Comparison of ENCODE assay signal across 9 mouse cellular contexts in the genomic region with DNA sequence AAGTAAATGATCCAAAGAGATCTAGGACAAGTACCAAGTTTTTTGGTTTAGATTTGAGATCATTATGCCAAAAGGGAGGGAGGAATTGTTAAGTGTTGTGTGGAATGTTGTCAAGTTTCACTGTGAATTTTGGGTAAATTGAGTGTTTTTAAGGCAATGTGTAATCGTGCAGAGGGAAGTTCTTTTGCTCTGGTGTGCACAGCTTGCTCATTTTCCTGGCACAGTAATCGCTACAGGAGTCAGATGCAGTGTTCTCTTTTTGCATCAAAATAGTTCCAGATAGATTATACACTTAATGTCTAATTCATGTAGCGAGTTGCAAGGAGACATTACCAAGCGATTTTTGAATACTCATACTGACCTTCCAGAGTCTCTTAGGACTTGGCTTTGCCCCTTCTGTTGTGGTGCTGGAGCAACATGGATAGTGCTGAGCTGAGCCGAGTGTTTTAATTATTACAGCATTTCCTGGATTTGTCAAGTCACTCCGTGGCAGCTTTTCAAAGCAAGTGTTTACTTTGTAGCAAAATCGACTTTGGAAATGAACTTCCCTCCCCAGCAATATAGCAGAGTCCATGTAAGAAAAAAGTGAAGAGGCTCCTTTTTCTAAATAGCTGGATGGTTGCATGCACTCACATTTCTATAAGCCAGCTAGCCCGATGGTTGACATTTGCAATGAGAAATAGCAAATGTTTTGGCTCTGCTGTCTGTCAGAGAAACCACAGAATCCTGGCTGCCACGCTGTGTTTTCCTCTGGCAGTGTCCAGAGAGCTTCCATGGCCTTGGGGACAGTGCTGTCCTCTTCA.
DNase-seq lines count a peak whose midpoint lies in the region; ATAC-seq and TF ChIP-seq lines count a peak whose summit lies in the region.
"Had no signal": no experiment of that assay in that cellular context is flagged by ENCODE, and none has a peak within 500 bp of the region (broad histone marks: within the 10 kb centered on the region; RNA-seq: fewer than 3 reads in every experiment).

No protein-coding gene starts in this region.

- no peak for ATAC-seq in cerebellum, adult (ENCODE audit: insufficient number of reproducible peaks, low FRiP score, low TSS enrichment)
- ATAC-seq in granulocyte monocyte progenitor cell, adult 5-6 weeks (replicated peaks; ENCODE audit: poor library complexity, severe bottlenecking), result peak; percentile 46; the same call in 1 of the 2 replicates
- ATAC-seq in erythroid progenitor cell, adult 5-6 weeks (replicated peaks; ENCODE audit: low FRiP score, poor library complexity, severe bottlenecking), result no peak
- ATAC-seq in erythroblast, adult 5-6 weeks (replicated peaks; ENCODE audit: low FRiP score, poor library complexity, severe bottlenecking), result no peak
- ATAC-seq in midbrain, embryonic 11.5 days (ENCODE audit: low FRiP score), result no peak

- H3K9me3 ChIP-seq in midbrain, embryonic 11.5 days (ENCODE audit: control insufficient read depth, low read length), result no peaks in the 10 kb centered on the region
- H3K9me3 ChIP-seq: embryonic facial prominence, embryonic 15.5 days had no signal

- no peak overlapping the region for H3K9ac ChIP-seq in midbrain, embryonic 11.5 days (ENCODE audit: low read length)
- H3K9ac ChIP-seq: embryonic facial prominence, embryonic 15.5 days had no signal

- peak; percentile 22 to 28 for DNase-seq in cerebellum, postnatal 14 days
- peak; percentile 54 for DNase-seq in 3T3-L1 (ENCODE audit: low read depth, low spot score)
- peak; percentile 35 to 52 for DNase-seq in layer of hippocampus, adult 2 months (ENCODE audit: low spot score in 2 of 2)
- no peak for DNase-seq in midbrain, embryonic 11.5 days (ENCODE audit: low spot score, missing footprints)

- no peaks in the 10 kb centered on the region for H3K36me3 ChIP-seq in midbrain, embryonic 11.5 days (ENCODE audit: control insufficient read depth, insufficient read depth, low read length)
- H3K36me3 ChIP-seq: embryonic facial prominence, embryonic 15.5 days had no signal

- no peaks in the 10 kb centered on the region for H3K4me1 ChIP-seq in midbrain, embryonic 11.5 days (ENCODE audit: control insufficient read depth, insufficient read depth, low read length)
- H3K4me1 ChIP-seq: embryonic facial prominence, embryonic 15.5 days had no signal

- no peak overlapping the region for H3K4me2 ChIP-seq in midbrain, embryonic 11.5 days
- H3K4me2 ChIP-seq: embryonic facial prominence, embryonic 15.5 days had no signal

- H3K27ac ChIP-seq in layer of hippocampus, adult 2 months, result peak overlapping the region; percentile 70
- no peak overlapping the region for H3K27ac ChIP-seq in midbrain, embryonic 11.5 days (ENCODE audit: low read depth, low read length)
- H3K27ac ChIP-seq: embryonic facial prominence, embryonic 15.5 days had no signal

- peak overlapping the region; percentile 21 for H3K4me3 ChIP-seq in layer of hippocampus, adult 2 months
- H3K4me3 ChIP-seq in midbrain, embryonic 11.5 days (ENCODE audit: low read depth, low read length), result no peak overlapping the region
- H3K4me3 ChIP-seq: embryonic facial prominence, embryonic 15.5 days had no signal

- WGBS in midbrain, embryonic 11.5 days, result 73% methylated on average over 9 of the region's 9 CpGs

- no peaks in the 10 kb centered on the region for H3K27me3 ChIP-seq in midbrain, embryonic 11.5 days (ENCODE audit: control insufficient read depth, insufficient read depth, low read length)
- H3K27me3 ChIP-seq: embryonic facial prominence, embryonic 15.5 days had no signal

- no peak for TF ChIP-seq CTCF in layer of hippocampus, adult 2 months (conservative IDR thresholded peaks at IDR 0.05)
